Mouse (Mus musculus) small intestine, adult 10 weeks (tissue): Measurements from ENCODE around the gene Tnfrsf21. TPM values are rescaled to one million over a fixed set of nuclear protein-coding genes. Genes with fewer than 3 reads are reported as not detected.

Experiments used
- polyA plus RNA-seq: library from polyadenylated mRNA; stranded (reverse); fragments of 350-450 nt; fragmentation: Illumina TruSeq; extraction: RNeasy Lipid Tissue Mini Kit (QIAGEN cat#74804); gene quantifications from one replicate; pipeline ENCODE4 v1.2.3, GENCODE M21; 2014; ENCODE audit warnings: low replicate concordance

Tnfrsf21 gene
- polyA plus RNA-seq = 14.2 TPM

GRCm38 (mm10) chr17:43016371-43017331, at the start of gene Tnfrsf21:
TSS of gene Tnfrsf21 (plus strand) at chr17:43016555.

Other genes with a start within 250 kb of the Tnfrsf21 start
- gene Cd2ap, start 139.9 kb upstream of the Tnfrsf21 start, polyA plus RNA-seq = 264 TPM